Mouse (Mus musculus): ENCODE results near the gene Atpaf1.

Atpaf1 gene

DNA sequence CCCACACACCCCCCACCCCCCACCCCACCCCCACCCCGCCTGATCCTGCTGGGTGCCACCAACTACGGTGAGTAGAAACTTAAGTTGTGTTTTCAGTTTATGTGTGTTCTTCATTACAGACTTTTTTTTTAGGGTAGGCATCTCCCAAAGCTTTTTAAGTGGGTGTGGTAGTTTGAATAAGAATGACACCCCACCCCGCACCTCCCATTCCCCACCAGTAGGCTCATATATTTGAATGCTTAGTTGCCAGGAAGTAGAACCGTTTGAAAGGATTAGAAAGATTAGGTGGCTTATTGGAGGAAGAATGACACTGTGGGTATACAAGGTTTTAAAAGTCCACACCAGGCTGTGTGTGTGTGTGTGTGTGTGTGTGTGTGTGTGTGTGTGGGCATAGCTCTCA lies 27.7 kb downstream of the Atpaf1 start:
- no peak for DNase-seq (ENCODE audit: low spot score)

DNA sequence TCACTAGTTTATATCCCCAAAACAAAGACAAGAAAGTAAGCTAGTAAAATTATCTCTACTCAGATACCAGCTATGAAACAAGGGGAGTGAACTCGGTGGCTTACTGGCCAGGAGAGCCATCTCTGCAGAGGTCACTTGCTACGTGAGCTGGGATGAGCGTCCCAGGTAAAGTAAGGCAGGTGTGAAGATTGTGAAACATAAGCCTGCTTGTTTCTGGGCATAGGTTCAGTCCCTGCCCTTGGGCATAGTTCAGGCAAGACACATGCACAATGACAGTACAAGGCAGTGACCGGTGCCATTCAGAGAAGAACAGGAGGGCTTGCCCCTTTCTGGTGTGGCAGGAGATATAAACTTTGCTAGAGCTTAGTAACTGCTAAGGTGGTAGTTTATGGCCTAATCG lies 31.0 kb downstream of the Atpaf1 start:
- DNase-seq (ENCODE audit: low spot score): no peak

DNA sequence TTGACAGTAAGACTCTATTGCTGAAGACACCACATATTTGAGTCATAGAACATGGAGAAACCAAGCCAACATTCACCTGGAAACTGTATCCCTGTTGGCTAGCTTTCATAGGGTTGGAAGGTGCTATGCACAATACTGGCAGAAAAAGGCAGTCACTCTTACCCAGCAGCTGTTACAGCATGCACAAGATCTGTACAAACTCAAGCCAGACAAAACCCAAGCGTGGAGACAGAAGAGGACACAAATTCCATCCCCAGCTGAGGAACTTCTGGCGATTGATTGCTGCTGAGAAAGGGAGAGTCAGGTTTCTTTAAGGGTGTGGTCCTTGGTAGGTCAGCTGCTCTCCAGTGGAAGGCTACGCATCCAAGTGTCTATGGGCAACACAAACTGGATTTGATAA lies 35.6 kb downstream of the Atpaf1 start:
- no peak for DNase-seq (ENCODE audit: low spot score)

DNA sequence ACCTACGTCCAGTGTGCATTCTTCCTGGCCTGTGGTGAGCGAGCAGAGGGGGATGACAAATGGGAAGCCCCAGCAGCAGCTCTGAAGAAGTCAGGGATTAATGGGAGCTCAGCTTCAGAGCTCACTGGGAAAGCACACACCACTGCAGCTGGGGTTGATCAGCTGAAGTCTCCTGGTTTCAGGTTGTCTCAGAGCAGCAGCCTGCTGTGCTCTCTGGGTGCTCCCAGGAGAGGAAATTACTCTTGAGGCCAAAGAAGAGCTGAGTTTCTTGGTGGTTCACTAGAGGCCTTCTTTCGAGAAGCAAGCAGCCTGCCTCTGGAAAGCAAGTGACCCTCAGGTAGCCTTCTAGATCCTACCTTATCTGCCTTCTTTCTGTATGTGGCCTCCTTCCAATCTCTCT lies 36.3 kb downstream of the Atpaf1 start:
- DNase-seq (ENCODE audit: low spot score): no peak

DNA sequence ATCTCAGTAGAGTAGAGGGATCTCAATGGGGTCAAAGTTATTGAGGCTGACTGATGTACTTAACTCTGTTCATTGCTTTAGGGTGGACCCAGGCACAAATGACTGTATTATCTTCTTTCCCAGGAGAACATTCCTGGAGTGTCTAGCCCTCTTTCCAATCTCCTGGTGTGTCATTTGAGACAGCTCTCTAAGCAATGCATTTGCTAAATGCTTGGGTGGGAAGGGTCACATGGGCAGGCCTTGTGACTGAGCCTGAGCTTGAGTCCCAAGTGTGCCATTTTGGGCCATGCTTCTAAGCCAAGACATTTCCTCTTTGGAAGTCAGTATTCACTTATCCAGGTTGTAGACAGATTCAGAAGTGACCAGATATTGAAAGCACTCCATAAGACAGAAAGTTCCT lies 36.8 kb downstream of the Atpaf1 start:
- DNase-seq (ENCODE audit: low spot score): no peak

DNA sequence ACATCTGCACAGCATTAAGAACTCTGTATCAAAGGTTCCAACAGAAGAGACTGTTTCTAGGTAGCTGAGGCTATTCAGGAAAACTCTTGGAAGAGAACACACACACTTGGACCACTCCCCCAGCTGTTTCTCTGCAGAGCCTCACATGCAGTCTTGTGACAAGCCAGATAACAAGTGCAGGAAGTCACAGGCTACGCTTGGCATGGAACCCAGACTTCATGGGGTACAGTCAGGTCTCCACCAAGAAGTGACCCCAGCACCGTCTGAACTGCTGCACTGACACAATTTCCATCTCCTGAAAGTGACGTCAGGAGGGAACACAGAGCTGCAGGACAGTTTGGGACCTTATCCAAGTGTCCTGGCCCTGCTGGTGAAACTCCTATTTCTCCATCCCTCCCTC lies 37.3 kb downstream of the Atpaf1 start:
- DNase-seq (ENCODE audit: low spot score): no peak

DNA sequence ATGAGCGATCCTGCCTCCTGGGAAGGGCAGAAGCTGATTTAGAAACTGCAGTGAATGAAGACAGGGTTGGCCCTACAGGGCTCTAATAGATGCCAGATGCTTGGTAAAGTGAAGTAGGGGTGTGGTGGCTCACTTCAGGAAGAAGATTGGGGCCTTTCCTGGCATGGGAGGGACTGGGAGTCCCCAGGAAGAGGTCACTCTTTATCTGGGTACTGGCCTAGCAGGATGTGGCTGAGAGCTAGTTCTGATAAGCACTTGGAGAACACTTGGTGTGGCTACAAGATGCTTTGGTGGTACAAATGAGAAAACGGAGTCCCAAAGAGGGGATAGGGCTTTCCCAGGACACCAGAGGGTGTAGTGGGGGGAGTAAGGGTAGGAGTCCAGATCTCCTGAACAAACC lies 39.6 kb downstream of the Atpaf1 start:
- no peak for DNase-seq (ENCODE audit: low spot score)

DNA sequence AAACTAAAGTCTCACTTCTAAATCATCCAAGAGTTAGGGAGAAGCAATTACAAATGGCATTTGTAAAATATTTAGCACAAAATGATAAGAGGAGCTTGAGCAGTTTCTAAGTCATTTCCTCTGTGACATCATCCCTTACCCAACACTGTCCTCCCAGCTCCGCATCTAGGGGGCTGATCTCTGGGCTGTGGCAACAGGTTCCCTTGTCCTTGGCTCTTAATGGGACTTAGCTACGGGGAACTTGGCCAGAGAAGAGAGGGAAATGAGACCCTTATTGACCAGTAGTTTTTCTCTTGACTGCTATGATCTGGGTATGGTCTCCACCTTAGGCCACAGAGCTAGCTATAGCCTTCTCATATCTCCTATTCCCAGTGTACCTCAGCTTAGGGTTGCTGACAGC lies 40.7 kb downstream of the Atpaf1 start:
- DNase-seq (ENCODE audit: low spot score): no peak

DNA sequence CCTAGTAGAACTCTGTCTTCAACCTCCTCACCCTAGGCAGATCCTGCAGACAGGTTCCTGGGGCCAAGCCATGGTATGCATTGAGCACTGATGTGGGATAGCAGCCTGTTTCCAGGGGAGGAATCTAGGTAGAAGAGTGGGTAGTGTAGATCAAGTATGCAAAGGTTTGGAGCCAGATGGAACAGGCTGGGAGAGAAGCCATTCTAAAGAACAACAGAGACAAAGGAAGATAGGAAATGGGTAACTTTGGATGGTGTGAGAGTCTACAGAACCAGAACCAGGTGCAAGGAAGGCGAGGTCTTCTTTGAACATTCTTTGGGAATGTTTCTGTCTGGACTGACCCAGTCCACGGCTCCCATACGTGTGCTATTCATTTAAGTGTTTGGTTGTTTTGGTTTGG lies 42.5 kb downstream of the Atpaf1 start:
- DNase-seq (ENCODE audit: low spot score): no peak

DNA sequence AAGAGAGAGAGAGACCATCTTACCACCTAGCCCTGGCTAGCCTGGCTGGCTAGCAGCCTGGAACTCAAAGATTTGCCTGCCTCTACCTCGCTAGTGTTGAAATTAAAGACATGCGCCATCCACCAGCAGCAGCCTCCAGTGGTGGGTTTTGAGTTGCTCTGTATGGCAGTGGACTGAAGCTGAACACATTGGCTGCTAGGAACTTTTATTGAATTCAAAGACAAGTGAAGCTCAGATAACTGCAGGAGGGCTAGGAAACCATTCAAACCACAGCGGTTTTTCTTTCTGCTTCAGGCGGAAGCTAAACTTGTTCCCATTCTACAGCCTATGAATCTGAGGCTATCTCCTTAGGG lies 42.9 kb downstream of the Atpaf1 start:
- no peak for DNase-seq (ENCODE audit: low spot score)

DNA sequence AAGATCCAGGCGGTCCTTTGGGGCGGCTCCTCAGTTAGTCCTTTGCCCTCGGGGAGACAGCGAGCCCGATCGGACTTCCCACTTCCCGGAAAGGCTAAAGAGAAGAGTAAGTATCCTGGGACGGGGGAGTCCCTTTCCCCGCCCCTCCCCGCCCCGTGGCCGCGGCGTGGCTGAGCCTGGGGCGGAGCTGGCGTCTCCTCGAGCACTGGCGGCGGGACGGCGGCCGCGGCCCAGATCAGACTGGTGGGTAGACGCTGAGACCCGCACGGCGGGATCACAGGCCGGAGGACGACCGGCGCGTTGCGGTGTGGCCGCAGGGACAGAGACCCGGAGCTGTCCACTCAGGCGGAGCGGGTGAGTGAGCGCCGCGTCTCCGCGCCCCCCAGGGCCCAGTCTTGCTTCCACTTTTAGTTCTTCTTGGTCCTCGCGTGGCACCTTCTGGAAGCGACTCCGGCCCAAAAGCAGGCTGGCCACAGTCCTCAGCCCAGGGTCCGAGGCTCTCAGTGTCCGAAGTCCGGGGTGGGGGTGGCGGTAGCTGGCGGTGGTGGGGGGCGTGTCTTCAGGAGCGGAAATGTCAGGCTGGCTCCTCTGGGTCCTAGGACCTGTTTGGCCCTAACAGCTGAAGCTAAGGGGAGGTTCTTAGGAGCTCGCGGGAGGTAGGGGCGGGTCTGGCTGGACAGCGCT lies 43.4 kb downstream of the Atpaf1 start, which contains the start of gene Mob3c:
Gene Mob3c (plus strand): TSS at position 205 of the 684 bp plus-strand sequence.
- peak; percentile 54 for DNase-seq (ENCODE audit: low spot score)

DNA sequence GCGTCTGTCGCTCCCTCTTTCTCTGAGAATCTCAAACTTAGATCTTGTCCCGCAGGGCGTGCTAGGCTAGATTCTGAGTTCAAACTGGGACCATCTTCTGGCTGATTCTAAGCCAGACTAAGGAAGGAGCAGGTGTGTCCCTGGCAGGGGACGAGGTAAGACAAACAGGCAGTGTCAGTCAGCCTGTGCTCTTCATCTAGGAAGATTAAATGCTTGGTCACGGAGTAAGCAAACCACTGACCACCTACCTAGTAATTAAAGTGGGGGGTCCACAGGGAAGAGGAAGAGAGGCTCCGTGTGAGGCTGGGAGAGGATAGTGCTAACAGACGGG lies 43.9 kb downstream of the Atpaf1 start:
- no peak for DNase-seq (ENCODE audit: low spot score)

DNA sequence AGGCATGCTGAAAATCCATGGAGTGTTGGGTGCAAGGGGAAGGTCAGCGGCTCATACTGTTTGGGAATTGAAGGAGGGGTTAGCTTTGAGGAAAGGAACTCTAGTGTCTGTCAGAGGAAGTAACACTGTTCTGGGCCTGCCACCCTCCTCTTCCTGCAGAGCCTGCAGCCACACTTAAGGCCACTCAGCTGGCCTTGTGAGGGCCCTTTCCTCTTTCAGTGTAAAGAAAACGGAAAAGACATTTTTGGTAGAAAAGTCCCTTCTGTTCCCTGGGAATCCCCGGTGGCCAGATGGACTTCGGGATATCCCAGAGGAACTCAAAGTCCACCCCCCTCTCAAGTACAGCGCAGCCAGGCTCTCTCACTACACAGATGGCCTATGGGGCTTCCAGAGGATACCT lies 45.9 kb downstream of the Atpaf1 start:
- no peak for DNase-seq (ENCODE audit: low spot score)

DNA sequence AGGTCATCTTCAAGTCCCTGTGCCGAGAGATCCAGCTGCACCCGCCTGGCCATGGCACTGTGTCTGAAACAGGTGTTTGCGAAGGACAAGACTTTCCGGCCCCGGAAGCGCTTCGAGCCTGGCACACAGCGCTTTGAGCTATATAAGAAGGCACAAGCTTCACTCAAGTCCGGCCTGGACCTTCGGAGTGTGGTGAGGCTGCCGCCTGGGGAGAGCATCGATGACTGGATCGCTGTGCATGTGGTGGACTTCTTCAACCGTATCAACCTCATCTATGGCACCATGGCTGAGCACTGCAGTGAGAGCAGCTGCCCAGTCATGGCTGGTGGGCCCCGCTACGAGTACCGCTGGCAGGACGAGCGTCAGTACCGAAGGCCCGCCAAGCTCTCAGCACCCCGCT lies 46.6 kb downstream of the Atpaf1 start:
- no peak for DNase-seq (ENCODE audit: low spot score)

DNA sequence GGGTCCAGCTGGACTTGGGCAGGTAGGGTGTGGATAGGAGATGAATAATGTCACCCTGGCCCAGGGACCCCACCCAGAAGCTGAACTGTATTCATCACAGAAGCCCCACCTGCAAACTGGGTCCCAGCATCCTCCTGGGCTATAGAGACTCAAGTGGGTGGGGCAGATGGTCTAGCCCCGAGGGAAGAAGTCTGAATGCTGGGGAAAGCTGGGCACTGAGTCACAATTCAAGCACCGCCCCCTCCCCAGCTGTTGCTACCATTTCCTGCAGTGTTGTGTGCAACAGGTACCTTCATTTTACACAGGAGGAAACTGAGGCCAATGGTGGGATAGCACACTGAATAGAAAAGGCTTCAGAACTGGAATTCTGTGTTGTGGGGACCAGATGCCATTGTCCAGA lies 47.4 kb downstream of the Atpaf1 start:
- DNase-seq (ENCODE audit: low spot score): no peak

DNA sequence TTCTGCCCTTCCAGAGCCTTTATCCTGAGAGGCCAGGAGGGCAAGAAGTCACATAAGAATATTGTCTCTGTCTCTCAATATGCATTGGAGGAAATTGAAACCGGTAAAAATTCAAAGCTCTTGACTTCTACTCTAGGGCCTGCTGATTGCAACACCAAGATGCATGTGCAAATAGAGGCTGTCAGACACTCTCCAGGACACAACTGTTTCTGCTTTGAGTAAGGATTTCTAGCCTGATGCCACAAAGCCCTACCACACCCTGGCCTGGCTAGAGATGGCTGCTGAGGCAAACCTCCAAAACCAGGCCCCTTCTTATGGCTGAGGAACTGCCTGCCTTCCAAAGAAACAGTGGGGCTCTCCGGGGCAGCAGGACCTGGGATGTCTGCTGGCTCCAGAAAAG lies 51.0 kb downstream of the Atpaf1 start:
- no peak for DNase-seq (ENCODE audit: low spot score)

DNA sequence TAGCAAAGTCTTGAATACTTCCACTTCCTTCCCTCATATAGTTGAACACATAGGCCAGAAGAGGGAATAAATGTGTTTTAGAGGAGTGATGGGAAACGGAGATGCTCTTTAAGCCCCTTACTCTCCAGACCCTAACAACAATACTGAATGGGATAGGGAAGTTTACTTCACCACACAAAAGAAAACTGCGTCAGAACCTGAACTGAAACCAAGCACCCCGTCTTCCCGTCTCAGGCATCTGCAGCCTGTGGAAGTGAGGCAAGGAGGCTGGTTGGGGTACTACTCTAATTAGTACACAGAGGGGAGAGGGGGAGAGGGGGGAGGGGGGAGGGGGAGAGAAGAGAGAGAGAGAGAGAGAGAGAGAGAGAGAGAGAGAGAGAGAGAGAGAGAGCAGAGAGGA lies 53.6 kb downstream of the Atpaf1 start:
- no peak for DNase-seq (ENCODE audit: low spot score)

DNA sequence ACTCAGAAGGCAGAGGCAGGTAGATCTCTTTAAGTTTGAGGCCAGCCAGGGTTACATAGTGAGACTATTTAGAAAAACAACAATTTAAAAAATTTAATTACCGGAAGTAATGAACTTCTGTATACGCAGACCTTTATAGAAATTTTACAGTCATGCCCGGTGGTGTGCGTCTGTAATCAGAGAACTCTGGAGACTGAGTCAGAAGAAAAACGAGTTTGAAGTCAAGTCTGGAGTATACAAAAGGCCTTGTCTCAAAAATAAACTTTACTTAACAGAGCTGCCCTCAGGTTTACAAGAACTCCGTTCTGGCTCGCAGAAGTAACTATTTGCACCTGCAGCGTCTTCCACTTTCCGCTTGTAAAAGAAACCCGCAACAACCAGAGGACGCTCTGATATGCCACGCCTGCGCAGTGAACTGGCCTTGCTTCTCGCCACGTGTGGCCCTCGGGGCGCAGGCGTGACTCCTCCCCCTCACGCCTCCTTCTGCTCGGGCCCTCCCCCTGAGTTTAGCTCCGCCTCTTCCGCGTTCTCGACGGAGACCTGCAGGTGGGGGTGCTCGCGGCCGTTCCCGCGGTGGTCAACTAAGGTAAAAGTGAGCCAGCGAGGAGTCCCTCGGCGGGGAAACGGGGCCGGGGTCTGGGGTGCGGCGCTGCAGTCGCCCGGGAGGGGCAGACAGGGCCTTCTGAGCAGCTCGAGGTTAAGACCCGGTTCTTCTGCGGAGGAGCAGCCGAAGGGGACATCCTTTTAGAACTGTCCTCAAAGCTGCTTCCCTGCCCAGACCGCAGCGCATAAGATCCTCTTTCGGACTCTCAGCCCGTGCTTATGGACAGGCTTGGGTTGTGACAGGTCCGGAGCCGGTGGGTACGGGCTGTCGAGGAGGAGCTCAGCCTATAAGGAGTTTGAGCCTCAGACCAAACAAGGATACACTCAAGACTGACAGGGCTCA lies 54.4 kb downstream of the Atpaf1 start, which contains the start of gene Mknk1:
Gene Mknk1 (plus strand): TSS at position 503 of the 946 bp plus-strand sequence.
- peak; percentile 72 for DNase-seq (ENCODE audit: low spot score)

DNA sequence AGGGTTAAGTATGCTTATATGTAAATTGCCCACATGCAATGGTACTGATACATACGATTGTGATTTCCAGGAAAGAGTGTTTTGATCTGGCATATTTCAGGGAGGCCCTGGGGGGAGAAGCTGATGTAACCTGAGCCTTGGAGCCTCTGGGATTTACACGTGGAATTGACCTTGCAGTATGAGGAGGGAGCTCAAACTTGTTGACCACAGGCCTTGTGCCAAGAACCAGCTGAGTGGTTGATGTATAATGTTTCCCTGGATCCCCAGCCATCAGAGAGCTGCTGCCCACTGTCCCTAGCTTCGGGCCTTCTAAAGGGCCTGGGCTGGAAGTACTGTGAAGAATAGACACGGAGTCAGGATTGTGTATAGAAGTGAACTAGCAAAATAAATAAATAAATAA lies 55.3 kb downstream of the Atpaf1 start:
- no peak for DNase-seq (ENCODE audit: low spot score)

DNA sequence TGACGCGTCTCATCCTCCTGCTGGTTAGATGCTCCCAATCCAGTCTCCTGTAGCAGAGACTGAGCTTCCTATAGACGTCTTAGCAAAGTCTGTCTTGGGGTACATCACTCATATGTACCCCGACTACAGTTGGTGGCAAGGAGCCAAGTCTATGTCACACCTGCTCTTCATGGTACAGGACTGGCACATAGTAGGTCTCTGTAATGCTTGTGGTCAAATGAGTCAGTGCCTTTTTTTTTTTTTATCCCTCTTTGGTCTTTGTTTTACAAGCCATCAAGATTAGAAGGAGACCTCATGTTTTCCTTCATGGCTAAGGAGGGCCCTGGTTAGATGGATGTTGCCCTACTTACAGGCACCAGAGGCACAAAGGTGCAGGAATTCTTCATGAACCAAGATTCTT lies 56.2 kb downstream of the Atpaf1 start:
- DNase-seq (ENCODE audit: low spot score): no peak

DNA sequence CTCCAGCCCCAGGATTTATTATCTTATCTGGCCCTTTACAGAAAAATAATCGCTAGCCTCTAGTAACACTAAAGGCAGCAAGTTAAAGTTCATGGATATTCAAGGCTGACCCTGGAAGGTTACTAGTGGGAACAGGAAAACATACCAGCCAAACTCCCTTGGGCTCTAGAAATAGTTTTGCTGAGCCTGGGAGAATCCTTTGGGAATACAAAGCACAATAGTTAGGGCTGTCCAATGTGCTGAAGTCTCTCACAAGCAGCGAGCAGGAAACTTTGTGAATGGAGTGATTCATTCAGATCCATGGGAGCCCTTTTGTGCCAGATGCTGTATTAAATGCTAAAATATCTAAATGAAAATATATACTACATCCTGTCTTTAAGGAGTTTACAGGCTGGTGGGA lies 62.0 kb downstream of the Atpaf1 start:
- no peak for DNase-seq (ENCODE audit: low spot score)

DNA sequence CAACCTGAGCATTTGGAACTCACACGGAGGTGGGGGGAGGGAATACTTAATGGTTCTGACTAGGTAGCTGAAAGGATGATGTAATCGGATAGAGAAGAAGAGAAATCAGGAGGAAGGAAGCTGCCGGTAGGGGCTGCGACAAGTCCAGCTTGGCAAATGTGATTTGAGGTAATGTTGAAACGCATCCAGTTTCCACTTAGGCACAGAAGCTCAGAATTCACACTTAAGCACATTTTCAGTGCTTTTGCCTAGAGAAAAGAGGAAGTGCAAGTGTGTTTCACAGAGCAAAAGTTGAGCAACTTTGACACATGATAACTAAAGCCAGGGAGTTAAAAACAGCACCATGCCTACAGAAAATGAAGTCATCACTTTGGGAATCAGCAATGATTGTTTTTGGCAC lies 62.8 kb downstream of the Atpaf1 start:
- DNase-seq (ENCODE audit: low spot score): no peak

DNA sequence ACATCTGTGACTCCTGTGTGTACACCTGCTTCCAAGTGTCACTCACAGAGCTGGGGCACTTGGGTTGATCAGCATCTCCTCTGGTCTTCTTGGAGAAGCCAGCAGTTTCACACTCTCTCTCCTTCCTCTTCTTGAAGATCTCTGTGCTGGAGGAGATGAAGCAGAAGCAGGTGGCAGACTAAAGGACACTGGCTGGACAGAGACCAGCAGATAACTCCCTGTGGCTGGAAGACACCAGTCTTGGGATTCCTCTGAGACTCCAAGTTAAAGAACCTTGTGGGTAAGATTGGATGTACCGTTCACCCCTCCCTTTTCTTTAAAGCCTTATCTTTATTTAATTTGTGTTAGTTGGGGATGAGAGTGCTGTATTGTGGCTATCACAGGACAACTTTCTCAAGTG lies 63.5 kb downstream of the Atpaf1 start:
- no peak for DNase-seq (ENCODE audit: low spot score)
